9 mouse cellular contexts compared by ENCODE assay signal in genomic region chr17:47535812-47536236, GRCm38 (mm10). TPM values are rescaled to one million over a fixed set of nuclear protein-coding genes. Genes with fewer than 3 reads are reported as not detected.
A peak's percentile ranks its signal among the peaks of the same experiment; 100 is the strongest.
DNase-seq lines count a peak whose midpoint lies in the region; ATAC-seq and TF ChIP-seq lines count a peak whose summit lies in the region.
"Had no signal": no experiment of that assay in that cellular context is flagged by ENCODE, and none has a peak within 500 bp of the region (broad histone marks: within the 10 kb centered on the region; RNA-seq: fewer than 3 reads in every experiment).

No protein-coding gene starts in this region.

- H3K27ac ChIP-seq in intestine, embryonic 16.5 days (ENCODE audit: low read length) = no peak overlapping the region
- H3K27ac ChIP-seq in hindbrain, embryonic 11.5 days (ENCODE audit: low read depth, low read length) = no peak overlapping the region
- H3K27ac ChIP-seq in hindbrain, postnatal 0 days = no peak overlapping the region

- 61% methylated on average over 9 of the region's 9 CpGs for WGBS in intestine, embryonic 16.5 days
- WGBS in hindbrain, embryonic 11.5 days = 68% methylated on average over 9 of the region's 9 CpGs
- WGBS in hindbrain, postnatal 0 days = 66% methylated on average over 9 of the region's 9 CpGs

- DNase-seq in CD4-positive, CD25-positive, alpha-beta regulatory T cell, adult 2 months (ENCODE audit: low read depth, low spot score) = peak; percentile 57
- peak; percentile 87 for DNase-seq in G1E (ENCODE audit: low spot score)
- DNase-seq in spleen, postnatal 36 days (ENCODE audit: low spot score in 2 of 2) = peak; percentile 67 to 76
- DNase-seq in hindbrain, embryonic 11.5 days (ENCODE audit: low spot score) = no peak
- DNase-seq in layer of hippocampus, postnatal 36 days = no peak
- DNase-seq in hindbrain, postnatal 0 days (ENCODE audit: low spot score) = no peak
- DNase-seq: cerebellum, adult 9-10 months had no signal

- no peaks in the 10 kb centered on the region for H3K9me3 ChIP-seq in G1E (replicated peaks)
- H3K9me3 ChIP-seq in intestine, embryonic 16.5 days (ENCODE audit: control insufficient read depth, low read length) = no peaks in the 10 kb centered on the region
- H3K9me3 ChIP-seq in hindbrain, embryonic 11.5 days (ENCODE audit: control insufficient read depth, low read length) = no peaks in the 10 kb centered on the region
- H3K9me3 ChIP-seq in hindbrain, postnatal 0 days (ENCODE audit: low read length) = no peaks in the 10 kb centered on the region

- TF ChIP-seq CTCF in G1E (IDR thresholded peaks at IDR 0.05; ENCODE audit: low read depth, low read length) = no peak
- no peak for TF ChIP-seq CTCF in hindbrain, postnatal 0 days (IDR thresholded peaks at IDR 0.05; ENCODE audit: low read depth)

- peaks cover 39% of the 10 kb centered on the region for H3K36me3 ChIP-seq in G1E (replicated peaks)
- no peaks in the 10 kb centered on the region for H3K36me3 ChIP-seq in intestine, embryonic 16.5 days (ENCODE audit: control insufficient read depth, insufficient read depth, low read length)
- no peaks in the 10 kb centered on the region for H3K36me3 ChIP-seq in hindbrain, embryonic 11.5 days (ENCODE audit: control insufficient read depth, insufficient read depth, low read length)
- H3K36me3 ChIP-seq in hindbrain, postnatal 0 days (ENCODE audit: insufficient read depth, low read length) = no peaks in the 10 kb centered on the region

- no peak overlapping the region for H3K9ac ChIP-seq in intestine, embryonic 16.5 days (ENCODE audit: low read depth, low read length)
- H3K9ac ChIP-seq in hindbrain, embryonic 11.5 days (ENCODE audit: low read depth, low read length) = no peak overlapping the region
- H3K9ac ChIP-seq in hindbrain, postnatal 0 days (replicated peaks; ENCODE audit: low read length) = no peak overlapping the region

- H3K4me3 ChIP-seq in G1E (ENCODE audit: low read depth, low read length) = peak overlapping the region; percentile 67; the same call in 1 of the 2 replicates
- H3K4me3 ChIP-seq in intestine, embryonic 16.5 days (ENCODE audit: low read length) = no peak overlapping the region
- H3K4me3 ChIP-seq in hindbrain, embryonic 11.5 days (ENCODE audit: low read depth, low read length) = no peak overlapping the region
- no peak overlapping the region for H3K4me3 ChIP-seq in hindbrain, postnatal 0 days (ENCODE audit: low read length)

- ATAC-seq in CD4-positive, CD25-positive, alpha-beta regulatory T cell, adult 4 months = no peak
- ATAC-seq in G1E (ENCODE audit: extremely low read depth, insufficient number of reproducible peaks, low FRiP score, poor library complexity, severe bottlenecking) = peak; percentile 91
- peak; percentile 86 for ATAC-seq in intestine, embryonic 16.5 days
- no peak for ATAC-seq in hindbrain, embryonic 11.5 days (ENCODE audit: low FRiP score)
- no peak for ATAC-seq in hindbrain, postnatal 0 days

- no peak overlapping the region for H3K4me2 ChIP-seq in intestine, embryonic 16.5 days (ENCODE audit: low read depth, low read length)
- H3K4me2 ChIP-seq in hindbrain, embryonic 11.5 days (replicated peaks; ENCODE audit: low read depth, low read length) = no peak overlapping the region
- H3K4me2 ChIP-seq in hindbrain, postnatal 0 days (ENCODE audit: low read depth, low read length) = no peak overlapping the region

- H3K4me1 ChIP-seq in G1E (ENCODE audit: insufficient read depth, low read depth, low read length) = peaks cover 61% of the 10 kb centered on the region
- H3K4me1 ChIP-seq in intestine, embryonic 16.5 days (ENCODE audit: control insufficient read depth, insufficient read depth, low read length) = peaks cover 3% of the 10 kb centered on the region; the same call in 1 of the 2 replicates
- no peaks in the 10 kb centered on the region; the same call in 1 of the 2 replicates for H3K4me1 ChIP-seq in hindbrain, embryonic 11.5 days (replicated peaks; ENCODE audit: control insufficient read depth, insufficient read depth, low read length)
- no peaks in the 10 kb centered on the region for H3K4me1 ChIP-seq in hindbrain, postnatal 0 days (ENCODE audit: insufficient read depth, low read length)

- no peaks in the 10 kb centered on the region for H3K27me3 ChIP-seq in G1E (ENCODE audit: insufficient read depth, low read length)
- H3K27me3 ChIP-seq in intestine, embryonic 16.5 days (replicated peaks; ENCODE audit: control insufficient read depth, insufficient read depth, low read length) = no peaks in the 10 kb centered on the region
- H3K27me3 ChIP-seq in hindbrain, embryonic 11.5 days (ENCODE audit: control insufficient read depth, insufficient read depth, low read length) = no peaks in the 10 kb centered on the region
- H3K27me3 ChIP-seq in hindbrain, postnatal 0 days (ENCODE audit: insufficient read depth, low read length) = no peaks in the 10 kb centered on the region

RNA-seq across cellular contexts. Expression of gene Ccnd3, which starts 31.0 kb away (rescaled TPM):
- polyA plus RNA-seq in CD4-positive, CD25-positive, alpha-beta regulatory T cell, adult 4 months (2017; shearing (Covaris generic)) = 100 to 1,000 TPM; 149 to 151 TPM
- total RNA-seq in G1E (2014; fragmentation: Nextera tagmentation) (229 and 238 TPM in 2 replicates), G1E (2017) (134 and 143 TPM in 2 replicates)
- 426 and 439 TPM in 2 replicates for polyA plus RNA-seq in G1E (2012)
- polyA plus RNA-seq in intestine, embryonic 16.5 days (2015; fragmentation: Nextera tagmentation; extraction: Ambion mirVana) = 371 and 393 TPM in 2 replicates
- 190 and 195 TPM in 2 replicates for polyA plus RNA-seq in hindbrain, embryonic 11.5 days (2014; fragmentation: Nextera tagmentation; extraction: Ambion mirVana)
- 10 to 100 TPM; 35.2 to 44.3 TPM for total RNA-seq in layer of hippocampus, postnatal 36 days (2021)
- 55.0 and 63.4 TPM in 2 replicates for total RNA-seq in hindbrain, postnatal 0 days (2014; rRNA removed)
- 69.3 and 71.5 TPM in 2 replicates for polyA plus RNA-seq in hindbrain, postnatal 0 days (2015; fragmentation: Nextera tagmentation; extraction: Ambion mirVana)

RNA-seq across cellular contexts. Expression of gene Taf8, which starts 33.7 kb away (rescaled TPM):
- 10 to 100 TPM; 61.1 to 95.4 TPM for polyA plus RNA-seq in CD4-positive, CD25-positive, alpha-beta regulatory T cell, adult 4 months (2017; shearing (Covaris generic))
- total RNA-seq in G1E (2014; fragmentation: Nextera tagmentation) = 29.1 and 31.1 TPM in 2 replicates
- 39.8 and 47.0 TPM in 2 replicates for total RNA-seq in G1E (2017)
- 22.3 and 22.4 TPM in 2 replicates for polyA plus RNA-seq in G1E (2012)
- polyA plus RNA-seq in intestine, embryonic 16.5 days (2015; fragmentation: Nextera tagmentation; extraction: Ambion mirVana) = 19.1 and 20.4 TPM in 2 replicates
- polyA plus RNA-seq in hindbrain, embryonic 11.5 days (2014; fragmentation: Nextera tagmentation; extraction: Ambion mirVana) = 26.5 and 28.7 TPM in 2 replicates
- 10 to 100 TPM; 20.9 to 22.3 TPM for total RNA-seq in layer of hippocampus, postnatal 36 days (2021)
- 17.9 and 22.2 TPM in 2 replicates for total RNA-seq in hindbrain, postnatal 0 days (2014; rRNA removed)
- 11.8 and 12.3 TPM in 2 replicates for polyA plus RNA-seq in hindbrain, postnatal 0 days (2015; fragmentation: Nextera tagmentation; extraction: Ambion mirVana)

Comparison
In these comparisons a context has a peak if more than half of its experiments do, and no peak if none do; other contexts are left out.
1. DNase-seq: peak in CD4-positive, CD25-positive, alpha-beta regulatory T cell, adult 2 months (single experiment), G1E (single experiment) and spleen, postnatal 36 days (2 of 2); none in hindbrain, embryonic 11.5 days (single experiment), layer of hippocampus, postnatal 36 days (0 of 2) and hindbrain, postnatal 0 days (single experiment).
2. ATAC-seq: peak in G1E (single experiment) and intestine, embryonic 16.5 days (single experiment); none in CD4-positive, CD25-positive, alpha-beta regulatory T cell, adult 4 months (single experiment), hindbrain, embryonic 11.5 days (single experiment) and hindbrain, postnatal 0 days (single experiment).